Mouse (Mus musculus) MEL (cell line): Measurements from ENCODE around the gene Naa40.

Experiments
- CTCF ChIP-seq, 3 experiments: IDR thresholded peaks in 2 of 3; conservative IDR thresholded peaks in 1 of 3; 2 replicates each; pipeline ENCODE4 v1.5.1; 2011 to 2012; ENCODE audit warnings: low read length in 3 of 3, low read depth in 2 of 3, mild to moderate bottlenecking in 2 of 3, improper control_type of control experiment in 1 of 3, inconsistent platforms in 1 of 3, mixed read lengths in 1 of 3, moderate library complexity in 1 of 3; ENCODE audit not compliant: control insufficient read depth in 1 of 3, insufficient read depth in 1 of 3, poor library complexity in 1 of 3, severe bottlenecking in 1 of 3
- EP300 ChIP-seq, 2 experiments: IDR thresholded peaks; 2 replicates each; pipeline ENCODE4 v1.6.1; 2011; ENCODE audit warnings: improper control_type of control experiment in 2 of 2, low read length in 2 of 2, low read depth in 1 of 2, mild to moderate bottlenecking in 1 of 2
- GATA1 ChIP-seq: IDR thresholded peaks from 2 replicates; pipeline ENCODE4 v1.6.1; 2011; ENCODE audit warnings: low read depth, low read length, improper control_type of control experiment
- MYC ChIP-seq: IDR thresholded peaks from 2 replicates; pipeline ENCODE4 v1.6.1; 2011; ENCODE audit warnings: low read depth, mild to moderate bottlenecking, low read length, improper control_type of control experiment, moderate library complexity
- NELFE ChIP-seq: IDR thresholded peaks from 2 replicates; pipeline ENCODE4 v1.6.1; 2011; ENCODE audit warnings: low read depth, low read length, improper control_type of control experiment
- POLR2A ChIP-seq, 2 experiments: IDR thresholded peaks; 2 replicates each; pipeline ENCODE4 v1.6.1; 2011 to 2012; ENCODE audit warnings: low read length in 2 of 2, mild to moderate bottlenecking in 2 of 2, control low read depth in 1 of 2, improper control_type of control experiment in 1 of 2, low read depth in 1 of 2, moderate library complexity in 1 of 2; ENCODE audit not compliant: control insufficient read depth in 1 of 2, insufficient read depth in 1 of 2, poor library complexity in 1 of 2
- SMC3 ChIP-seq: IDR thresholded peaks from 2 replicates; pipeline ENCODE4 v1.6.1; 2011; ENCODE audit warnings: low read depth, low read length, improper control_type of control experiment
- ZNF384 ChIP-seq: IDR thresholded peaks from 2 replicates; pipeline ENCODE4 v1.6.1; 2012; ENCODE audit warnings: low read depth, mild to moderate bottlenecking, inconsistent platforms, low read length, improper control_type of control experiment

GRCm38 (mm10) chr19:7236011-7236410 is 5.0 kb downstream of the Naa40 start:
- TF ChIP-seq GATA1 (no peak), CTCF (IDR thresholded peaks at IDR 0.05 in 2 of 3, conservative IDR thresholded peaks at IDR 0.05 in 1 of 3; ENCODE audit: control insufficient read depth in 1 of 3, insufficient read depth in 1 of 3, low read depth in 2 of 3, low read length in 3 of 3, poor library complexity in 1 of 3, severe bottlenecking in 1 of 3) (no peak), NELFE (no peak), POLR2A (IDR thresholded peaks at IDR 0.05; ENCODE audit: control insufficient read depth in 1 of 2, insufficient read depth in 1 of 2, low read depth in 1 of 2, low read length in 2 of 2, poor library complexity in 1 of 2) (no peak), MYC (no peak), SMC3 (no peak), ZNF384 (no peak), EP300 (IDR thresholded peaks at IDR 0.05; ENCODE audit: low read depth in 1 of 2, low read length in 2 of 2) (no peak)
